Mouse (Mus musculus) stomach, postnatal 0 days (tissue): ENCODE data around the gene Aqp11. TPM values are rescaled to one million over a fixed set of nuclear protein-coding genes. Genes with fewer than 3 reads are reported as not detected.

Experiments
- ATAC-seq: fragments of 200-750 bp; cut with Nextera tagmentation; 2 replicates; pipeline ENCODE4 v1.8.0; 2017; ENCODE audit not compliant: low FRiP score, low TSS enrichment
- DNase-seq: peaks from one replicate; pipeline ENCODE4 v3.0.0-alpha.2; 2016; ENCODE audit warnings: low spot score
- H3K27ac ChIP-seq: fragments of 300-500 bp; sonication (generic); replicated peaks from 2 replicates; pipeline ENCODE4 v1.5.1; 2014; ENCODE audit warnings: mild to moderate bottlenecking, control low read depth
- H3K27me3 ChIP-seq: fragments of 300-500 bp; sonication (generic); 2 replicates; pipeline ENCODE4 v1.6.1; 2014; ENCODE audit warnings: low read length; ENCODE audit not compliant: control insufficient read depth, insufficient read depth
- H3K36me3 ChIP-seq: fragments of 300-500 bp; sonication (generic); 2 replicates; pipeline ENCODE4 v1.6.1; 2014; ENCODE audit warnings: low read length, mixed read lengths; ENCODE audit not compliant: control insufficient read depth, insufficient read depth
- H3K4me1 ChIP-seq: fragments of 300-500 bp; sonication (generic); replicated peaks from 2 replicates; pipeline ENCODE4 v1.6.1; 2014; ENCODE audit warnings: antibody characterized with exemption; ENCODE audit not compliant: control insufficient read depth, insufficient read depth
- H3K4me2 ChIP-seq: fragments of 300-500 bp; sonication (generic); replicated peaks from 2 replicates; pipeline ENCODE4 v1.6.1; 2014; ENCODE audit warnings: low read depth, mild to moderate bottlenecking, control low read depth, moderate library complexity
- H3K4me3 ChIP-seq: fragments of 300-500 bp; sonication (generic); 2 replicates; pipeline ENCODE4 v1.5.1; 2014; ENCODE audit warnings: low read depth, low read length, control low read depth
- H3K9ac ChIP-seq: fragments of 300-500 bp; sonication (generic); 2 replicates; pipeline ENCODE4 v1.6.1; 2014; ENCODE audit warnings: mild to moderate bottlenecking, low read length, control low read depth, mixed read lengths
- H3K9me3 ChIP-seq: fragments of 300-500 bp; sonication (generic); 2 replicates; pipeline ENCODE4 v1.6.1; 2016; ENCODE audit warnings: low read length; ENCODE audit not compliant: control insufficient read depth
- CTCF ChIP-seq: IDR thresholded peaks from 2 replicates; pipeline ENCODE4 v1.5.1; 2016; ENCODE audit warnings: antibody characterized with exemption, low read depth, mild to moderate bottlenecking, moderate library complexity
- EP300 ChIP-seq: optimal IDR thresholded peaks from 2 replicates; pipeline ENCODE3; 2016; ENCODE audit warnings: antibody characterized with exemption
- WGBS: fragments of 180-500 bp; shearing (Covaris S2); extraction: QIAGEN DNeasy Blood & Tissue Kit; methylation state at CpG from one replicate; pipeline ENCODE4 v1.1.7; 2014; 5-methylcytosine and 5-hydroxymethylcytosine counted together
- polyA plus RNA-seq: library from polyadenylated mRNA; unstranded; fragments of >200 nt; fragmentation: Nextera tagmentation; extraction: Ambion mirVana; gene quantifications from 2 replicates; pipeline ENCODE4 v1.2.1, GENCODE M21; 2015

Aqp11 gene
- polyA plus RNA-seq, 1 experiment from 2014 or later: 22.0 TPM

DNA sequence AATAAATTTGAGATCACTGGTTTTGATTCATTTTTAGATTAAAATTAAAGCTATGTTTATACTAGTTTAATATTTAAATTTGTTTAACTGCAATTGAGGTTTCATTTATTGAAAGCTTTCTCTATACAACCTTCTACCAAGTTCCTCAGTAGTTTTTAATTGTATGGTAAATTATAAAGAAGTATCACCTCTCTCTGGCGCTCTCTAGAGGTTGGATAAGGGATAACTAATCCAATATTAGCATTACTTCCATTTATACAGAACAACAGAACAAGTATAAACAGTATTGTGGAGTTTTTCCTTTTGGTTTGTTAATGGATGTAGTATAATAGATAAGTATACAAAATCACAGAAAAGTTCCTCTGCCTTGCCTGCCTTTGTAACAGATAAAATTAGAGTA lies 58.9 kb downstream of the Aqp11 start:
- no peak overlapping the region for H3K27ac ChIP-seq
- TF ChIP-seq CTCF (peak; percentile 70), EP300 (no peak)
- peaks cover 16% of the 10 kb centered on the region for H3K36me3 ChIP-seq
- H3K4me1 ChIP-seq: no peaks in the 10 kb centered on the region
- no peak overlapping the region for H3K4me3 ChIP-seq
- ATAC-seq: no peak
- H3K27me3 ChIP-seq: no peaks in the 10 kb centered on the region
- WGBS: 10% methylated on average over 1 of the region's 1 CpGs
- H3K9me3 ChIP-seq: no peaks in the 10 kb centered on the region
- DNase-seq: no peak
- H3K4me2 ChIP-seq: no peak overlapping the region
- no peak overlapping the region for H3K9ac ChIP-seq

Other genes starting within 250 kb of the Aqp11 start
- 43.4 and 47.2 TPM in 2 replicates for gene Aamdc, start 158.8 kb downstream of the Aqp11 start, polyA plus RNA-seq
- gene Rsf1, start 158.4 kb downstream of the Aqp11 start, polyA plus RNA-seq: 9.9 and 10.0 TPM in 2 replicates
- 78.4 and 79.2 TPM in 2 replicates for gene Clns1a, start 41.7 kb downstream of the Aqp11 start, polyA plus RNA-seq
- gene Pak1, start 50.3 kb upstream of the Aqp11 start, polyA plus RNA-seq: 18.1 and 19.4 TPM in 2 replicates
- not detected in 2 replicates for gene Gdpd4, start 181.7 kb upstream of the Aqp11 start, polyA plus RNA-seq